Mouse (Mus musculus) regulatory T cell (primary cell): ENCODE data around the gene Rrnad1.

Experiments used
- in situ Hi-C: fragments of 300-600 bp; cut with MboI, MseI; formaldehyde crosslinking; loops from one replicate; pipeline ENCODE4 v1.15.1; 2025; ENCODE audit warnings: high pct_unique_total_duplicates

Rrnad1 gene

DNA sequence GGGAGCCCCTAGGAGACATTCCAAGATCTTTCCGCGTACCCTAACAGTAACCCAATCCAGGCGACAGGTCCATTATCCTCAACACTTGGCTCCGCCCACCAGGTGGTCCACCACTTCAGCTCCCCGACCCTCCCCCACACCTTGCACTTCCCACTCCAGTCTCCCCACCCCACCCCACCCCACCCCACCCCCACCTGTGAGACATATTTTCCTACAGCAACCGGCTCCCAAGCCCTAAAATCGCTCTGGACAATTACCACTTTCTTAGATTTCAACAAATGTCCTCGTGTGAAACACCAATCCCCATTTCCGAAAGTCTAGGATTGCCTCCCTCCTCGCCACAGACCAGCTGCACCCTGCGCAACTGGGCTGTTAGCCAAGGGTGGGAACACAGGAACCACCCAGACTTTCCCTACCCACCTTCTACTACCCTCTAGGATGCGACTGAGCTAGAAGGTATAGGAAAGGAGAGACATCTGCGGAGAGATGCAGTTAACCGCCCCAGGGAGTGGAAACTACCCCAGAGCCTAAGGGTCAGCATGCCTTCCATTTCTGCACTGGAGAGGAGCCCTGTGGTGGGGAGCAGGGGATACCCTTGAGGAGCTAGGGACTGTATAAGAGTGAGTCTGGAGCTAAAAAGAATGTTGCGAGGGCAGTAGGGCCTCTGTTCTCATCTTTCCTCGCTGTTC, 18.9 kb upstream of the Rrnad1 start:
- in situ Hi-C loops, result no loop called here

DNA sequence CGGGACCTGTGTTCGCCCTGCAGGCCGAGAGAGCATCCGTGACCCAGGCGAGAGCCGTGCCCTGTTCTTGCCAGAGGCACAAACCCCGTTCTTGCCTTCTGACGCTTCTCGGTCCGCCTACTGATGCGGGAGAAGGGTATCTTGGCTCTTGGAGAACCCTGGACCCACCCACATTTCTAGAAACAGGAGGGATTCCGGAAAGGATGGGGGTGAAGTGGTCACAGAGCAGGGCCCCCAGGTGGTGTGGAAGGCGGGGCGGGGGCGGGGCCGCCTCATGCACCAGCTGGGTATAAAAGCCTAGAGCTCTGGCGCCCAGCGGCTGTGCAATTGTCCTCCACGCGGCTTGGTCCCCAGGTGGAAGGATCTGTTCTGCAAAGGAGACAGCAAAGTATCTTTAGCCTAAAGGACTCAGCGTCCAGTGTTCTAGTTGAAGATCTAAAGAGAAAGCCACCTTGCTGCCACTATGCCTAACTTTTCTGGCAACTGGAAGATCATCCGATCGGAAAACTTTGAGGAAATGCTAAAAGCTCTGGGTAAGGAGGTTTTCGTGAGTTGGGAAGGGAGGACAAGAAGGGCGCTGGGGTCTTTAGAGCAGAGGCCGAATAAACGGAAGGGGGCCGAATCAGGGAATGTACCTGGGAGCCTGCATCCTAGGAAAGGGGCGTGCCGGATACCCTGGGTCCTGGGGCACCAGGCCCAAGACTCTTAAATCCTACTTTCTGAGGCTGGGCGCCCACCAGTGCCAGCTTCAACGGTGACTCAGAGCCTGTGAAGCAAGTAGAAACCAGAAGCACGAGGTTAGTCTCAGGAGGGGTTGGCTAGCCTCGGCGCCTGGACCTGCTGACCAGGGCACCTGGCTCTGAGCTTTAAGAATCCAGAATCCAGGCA, 18.1 kb upstream of the Rrnad1 start, which contains the start of gene Crabp2:
Gene Crabp2 (plus strand): TSS at position 289 of the 888 bp plus-strand sequence.
- in situ Hi-C loops, result no loop called here

DNA sequence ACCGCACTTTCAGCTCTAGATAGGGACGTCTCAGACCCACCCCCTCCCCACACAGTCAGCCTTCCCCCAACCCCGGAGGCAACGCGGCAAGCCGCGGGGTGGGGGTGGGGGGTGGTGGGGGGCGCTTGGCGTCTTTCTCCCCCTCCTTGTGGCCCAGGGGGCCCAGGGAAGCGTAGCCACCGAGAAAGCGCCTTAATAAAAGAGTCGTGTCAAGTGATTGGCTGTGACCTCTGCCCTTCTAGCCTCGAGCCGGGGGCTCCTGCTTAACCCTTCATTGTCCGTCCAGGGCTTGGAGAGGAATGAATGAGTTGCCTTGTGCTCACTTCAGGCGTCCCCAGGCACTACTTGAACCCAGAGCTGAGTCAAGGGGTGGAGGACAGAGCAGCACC, 17.3 kb upstream of the Rrnad1 start:
- in situ Hi-C loops, result no loop called here

DNA sequence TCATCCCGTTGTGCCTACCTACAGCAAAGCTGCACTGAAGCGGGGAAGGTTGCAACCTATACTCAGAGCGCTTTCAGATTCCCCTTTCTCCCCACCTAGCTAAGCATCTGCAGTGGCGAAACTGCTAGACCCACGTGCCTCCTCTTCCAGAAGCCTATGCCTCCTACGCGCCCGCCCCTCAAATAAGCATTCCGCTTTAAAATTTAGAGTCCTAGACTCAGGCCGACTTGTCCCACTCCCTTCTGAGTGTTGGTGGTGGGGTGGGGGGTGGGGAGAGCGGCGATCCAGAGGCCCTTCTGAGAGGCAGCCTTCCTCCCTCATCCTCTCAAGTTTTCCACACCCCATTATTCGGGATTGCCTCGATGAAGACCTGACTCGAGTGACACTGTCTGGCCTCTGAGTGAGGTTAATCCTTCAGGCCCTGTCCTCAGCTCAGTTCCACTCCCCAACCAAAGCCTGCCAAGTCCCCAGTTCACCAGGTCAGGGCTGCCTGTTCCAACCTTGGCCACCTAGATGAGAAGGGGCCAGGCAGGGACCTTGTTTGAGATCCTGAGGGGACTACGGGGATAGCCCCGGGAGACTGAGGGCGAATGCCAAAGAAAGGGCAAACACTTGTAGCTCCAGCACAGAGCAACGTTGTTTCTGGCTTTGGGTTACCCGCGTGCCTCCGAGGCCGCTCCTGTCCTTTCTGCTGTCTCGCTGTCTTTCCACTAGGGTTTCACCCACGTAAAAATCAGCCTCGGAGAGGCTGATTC, 16.7 kb upstream of the Rrnad1 start:
- in situ Hi-C loops, result no loop called here

DNA sequence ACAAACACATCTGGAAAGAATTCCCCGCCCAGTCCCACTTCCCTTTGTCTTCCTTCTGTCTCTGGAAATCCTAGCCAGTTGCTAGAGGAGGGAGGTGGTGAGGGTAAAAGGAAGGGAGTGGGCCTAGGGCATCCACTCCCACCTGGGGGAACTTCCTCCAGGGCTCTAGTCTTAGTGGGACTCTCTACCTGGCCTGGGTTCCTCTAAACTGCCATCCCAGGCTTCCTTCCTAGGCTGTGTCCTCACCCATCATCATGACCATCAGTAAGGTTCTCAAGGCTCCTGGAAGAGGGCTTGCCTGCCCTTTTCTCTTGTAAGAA, 16.0 kb upstream of the Rrnad1 start:
- in situ Hi-C loops, result no loop called here

DNA sequence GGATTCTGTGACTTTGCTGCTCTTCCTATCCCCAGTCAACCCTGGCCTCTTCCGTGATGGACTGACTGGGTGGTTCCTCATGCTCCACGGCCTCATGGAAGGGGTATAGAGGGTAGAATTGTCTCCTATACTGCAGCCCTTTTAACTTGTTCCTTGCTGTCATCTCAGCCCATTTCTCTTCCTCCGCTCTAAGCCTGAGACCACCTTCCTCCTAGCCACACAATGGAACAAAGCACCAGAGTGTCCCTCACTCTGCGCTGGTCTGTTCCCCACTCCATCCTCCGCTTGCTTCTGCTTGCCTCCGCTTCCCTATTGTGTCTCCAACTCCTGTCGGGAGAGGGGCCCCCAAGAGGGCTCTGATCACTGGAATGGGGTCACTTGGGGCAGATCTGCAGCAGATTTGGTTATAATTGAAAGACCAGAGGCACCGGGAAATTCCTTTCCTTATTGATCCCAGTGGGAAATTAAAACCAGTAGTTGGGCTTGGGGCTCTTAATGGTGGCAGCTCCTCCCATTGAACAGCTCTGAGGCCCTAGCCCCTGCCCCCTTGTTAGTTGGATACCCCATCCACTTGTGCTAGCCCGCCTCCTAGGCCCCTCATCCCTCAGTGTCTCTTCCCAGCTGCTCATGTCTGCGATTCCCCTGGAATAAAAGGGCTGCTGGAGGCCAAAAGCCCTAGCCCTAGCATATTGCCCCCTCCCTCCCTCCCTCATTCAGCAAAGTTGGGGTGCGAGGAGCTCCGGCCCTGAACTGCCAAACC, 15.4 kb upstream of the Rrnad1 start:
- in situ Hi-C loops, result no loop called here

DNA sequence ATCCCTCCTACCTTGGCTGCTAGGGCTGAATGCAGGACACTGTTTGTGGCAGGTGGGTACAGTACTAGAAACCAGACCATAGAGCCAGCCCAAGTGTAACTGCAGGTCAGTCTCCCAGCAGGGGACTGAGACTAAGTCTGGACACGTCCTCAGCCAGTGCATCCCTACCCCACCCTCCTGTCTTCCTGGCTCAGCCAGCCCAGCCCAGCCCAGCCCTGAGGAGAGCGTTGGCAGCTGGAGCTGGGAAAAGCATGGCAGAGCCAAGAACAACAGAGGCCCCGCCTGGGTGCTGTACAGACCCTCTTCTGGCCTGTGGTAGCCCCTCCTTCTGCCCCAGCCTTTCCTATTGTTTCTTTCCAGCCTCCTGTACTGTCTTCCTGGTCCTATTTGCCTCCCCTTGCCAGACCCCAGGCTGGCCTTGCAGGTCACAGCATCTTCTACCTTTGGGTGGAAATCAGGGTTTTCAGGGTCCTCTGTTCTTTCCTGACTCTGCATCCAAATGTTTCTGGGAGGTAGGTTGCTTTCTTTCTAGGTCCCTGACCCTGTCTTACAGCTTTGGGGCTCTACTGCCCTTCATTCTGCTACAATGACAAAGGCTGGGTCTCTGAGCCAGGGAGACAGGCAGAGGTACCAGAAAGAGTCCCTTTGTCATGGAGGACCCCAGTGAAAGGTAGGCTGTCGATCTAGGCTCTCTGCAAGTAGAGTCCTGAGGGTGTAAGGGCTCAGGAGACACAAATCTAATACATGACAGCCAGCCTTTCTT, 14.5 kb upstream of the Rrnad1 start:
- in situ Hi-C loops, result no loop called here

DNA sequence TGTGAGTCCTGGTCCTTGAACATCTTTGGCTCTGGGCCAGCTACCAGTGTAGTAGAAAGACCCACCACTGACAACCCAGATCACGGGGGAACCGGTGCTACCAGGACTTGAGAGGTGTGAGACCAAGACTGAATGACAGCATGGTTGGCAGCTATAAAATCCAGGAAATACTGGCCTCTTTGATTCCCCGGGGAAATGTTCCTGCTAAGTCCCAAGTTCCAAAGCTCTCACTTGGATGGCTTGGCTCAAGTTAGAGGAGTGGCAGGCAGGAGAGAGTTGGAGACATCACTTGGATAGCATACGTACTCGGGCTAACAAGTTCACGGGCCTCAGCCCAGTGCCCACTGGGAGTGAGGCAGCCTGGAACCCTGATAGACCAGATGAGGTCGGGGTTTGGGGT, 13.1 kb upstream of the Rrnad1 start:
- in situ Hi-C loops, result no loop called here

DNA sequence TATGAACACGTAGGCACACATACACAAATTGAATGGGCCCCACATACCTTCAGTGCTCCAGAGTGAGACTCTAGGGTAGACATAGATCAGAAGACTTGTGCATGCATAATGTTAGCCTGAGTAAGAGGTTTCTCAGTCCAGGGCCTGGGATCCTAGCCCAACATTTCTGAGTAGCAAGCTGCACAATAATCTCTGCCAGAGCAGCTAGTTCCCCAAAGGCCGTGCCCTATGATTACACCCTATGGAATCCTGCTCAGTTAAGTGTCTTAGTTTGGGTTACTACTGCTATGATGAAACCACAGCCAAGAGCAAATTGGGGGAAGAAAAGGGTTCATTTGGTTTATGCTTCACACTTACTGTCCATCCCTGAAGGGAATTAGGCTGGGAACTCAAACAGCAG, 12.0 kb upstream of the Rrnad1 start:
- in situ Hi-C loops, result no loop called here

DNA sequence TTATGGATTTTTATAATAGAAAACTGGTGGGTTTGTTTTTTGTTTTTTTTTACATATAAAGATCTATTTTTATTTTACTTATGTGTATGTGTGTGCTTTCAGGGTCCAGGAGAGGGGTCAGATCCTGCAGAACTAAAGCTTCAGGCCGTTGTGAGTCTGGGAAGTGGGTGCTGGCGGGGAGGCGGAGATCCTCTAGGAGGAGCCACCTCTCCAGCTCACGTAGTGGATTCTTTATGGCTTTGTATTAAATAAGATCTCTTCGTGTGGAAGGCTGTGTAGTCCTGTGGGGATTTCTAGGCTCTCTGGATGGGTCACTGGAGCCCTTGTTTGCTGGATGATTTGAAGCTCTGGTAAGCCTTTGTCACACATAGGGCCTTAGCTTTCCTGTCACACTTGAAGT, 10.1 kb upstream of the Rrnad1 start:
- in situ Hi-C loops, result no loop called here

DNA sequence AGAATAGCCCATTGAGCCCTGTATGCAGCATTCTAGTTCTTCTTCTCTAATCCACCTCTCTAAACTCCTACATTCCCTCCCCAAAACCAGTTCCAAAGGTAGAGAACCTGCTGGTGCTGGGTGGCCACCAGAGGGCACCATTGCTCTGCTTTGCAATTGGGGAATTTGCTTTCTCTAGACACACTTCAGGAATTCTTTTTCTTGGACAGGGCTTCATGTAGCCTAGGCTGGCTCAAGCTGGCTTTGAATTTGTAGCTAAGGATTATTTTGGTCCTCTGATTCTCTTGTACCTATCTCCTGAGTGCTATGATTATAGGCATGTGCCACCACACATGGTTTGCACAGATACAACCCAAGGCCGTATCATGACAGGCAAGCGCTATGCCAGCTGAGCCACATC, 5.3 kb upstream of the Rrnad1 start:
- in situ Hi-C loops, result no loop called here

DNA sequence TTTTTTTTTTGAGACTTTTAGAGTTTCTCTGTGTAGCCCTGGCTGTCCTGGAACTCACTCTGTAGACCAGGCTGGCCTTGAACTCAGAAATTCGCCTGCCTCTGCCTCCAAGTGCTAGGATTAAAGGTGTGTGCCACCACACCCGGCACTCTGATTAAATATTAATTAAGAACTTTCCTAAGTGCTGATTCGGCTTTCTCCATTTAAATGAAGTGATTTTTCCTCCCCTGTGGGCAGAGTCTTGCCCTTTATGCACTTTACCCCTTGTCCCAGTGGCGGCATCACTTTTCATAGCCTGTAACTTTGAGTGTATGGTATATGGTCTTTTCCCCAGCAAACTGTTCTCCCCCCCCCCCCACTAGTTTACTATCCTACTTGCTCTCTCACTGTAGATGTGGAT, 4.7 kb upstream of the Rrnad1 start:
- in situ Hi-C loops, result no loop called here

DNA sequence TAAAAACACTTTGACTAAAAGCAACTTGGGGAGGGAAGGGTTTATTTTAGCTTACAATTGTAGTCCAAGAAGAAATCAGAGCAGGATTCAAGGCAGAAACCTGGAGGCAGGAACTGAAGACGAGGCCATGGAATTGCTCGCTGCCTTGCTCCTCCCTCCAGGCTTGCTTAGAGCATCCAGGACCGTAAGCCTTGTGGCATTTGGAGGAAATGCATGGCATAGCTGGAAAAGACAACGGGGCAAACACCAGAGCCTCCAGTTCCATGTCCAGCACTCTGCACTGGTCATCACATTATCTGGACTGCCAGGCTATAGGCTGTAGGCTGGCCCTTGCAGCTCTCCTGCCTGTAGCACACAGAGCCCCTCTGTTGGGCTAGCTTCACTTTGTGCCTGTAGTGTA, 4.0 kb upstream of the Rrnad1 start:
- in situ Hi-C loops, result no loop called here

DNA sequence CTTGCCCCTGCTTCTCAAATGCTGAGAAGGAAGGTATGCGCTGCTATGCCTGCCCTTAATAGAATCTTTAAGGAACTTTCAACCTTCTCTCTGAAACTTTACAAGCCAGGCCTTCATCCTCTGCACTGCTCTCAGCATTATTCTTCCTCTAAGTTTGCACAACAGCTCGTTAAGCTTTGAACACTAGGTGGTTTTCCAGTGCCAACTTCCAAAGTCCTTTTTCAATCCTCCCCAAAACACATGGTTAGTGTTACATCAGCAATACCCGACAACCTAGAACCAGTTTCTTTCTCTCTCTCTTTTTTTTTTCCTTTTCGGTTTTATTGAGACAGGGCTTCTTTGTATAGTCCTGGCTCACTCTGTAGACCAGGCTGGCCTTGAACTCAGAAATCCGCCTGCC, 3.5 kb upstream of the Rrnad1 start:
- in situ Hi-C loops, result no loop called here

DNA sequence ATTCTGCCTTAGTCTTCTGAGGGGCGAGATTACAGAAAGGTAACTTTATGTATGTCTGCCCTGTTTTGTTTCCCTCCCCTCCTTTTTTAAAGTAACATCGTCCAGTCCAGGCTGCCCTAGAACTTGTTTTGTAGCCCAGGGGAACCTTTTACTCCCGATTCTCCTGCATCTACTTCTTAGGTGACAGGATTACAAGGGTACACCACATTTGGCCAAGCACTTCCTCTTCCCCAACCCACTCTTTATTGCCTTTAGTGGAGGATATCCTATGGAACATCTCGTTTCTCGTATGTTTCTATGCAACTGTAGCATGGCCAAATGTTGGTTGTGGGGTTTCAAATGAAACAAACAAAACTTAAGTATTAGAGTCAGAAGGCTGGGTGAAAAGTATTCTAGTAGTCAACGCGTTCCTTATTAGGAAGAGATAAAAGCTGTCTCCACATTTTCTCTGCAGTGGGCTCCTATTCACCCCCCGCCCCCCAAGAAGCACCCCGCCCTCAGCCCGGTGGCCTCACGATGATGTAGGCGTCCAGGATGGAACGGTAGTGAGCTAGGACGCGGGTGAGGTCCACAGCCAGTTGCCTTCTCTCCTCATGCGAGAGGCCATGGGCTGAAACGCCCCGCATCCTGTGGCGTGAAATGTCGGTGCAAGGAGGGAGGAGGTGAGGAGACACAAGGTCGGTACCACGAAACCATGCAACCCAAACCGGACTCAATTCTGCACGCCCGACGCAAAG, 1.0 kb downstream of the Rrnad1 start:
- in situ Hi-C loops, result no loop called here

DNA sequence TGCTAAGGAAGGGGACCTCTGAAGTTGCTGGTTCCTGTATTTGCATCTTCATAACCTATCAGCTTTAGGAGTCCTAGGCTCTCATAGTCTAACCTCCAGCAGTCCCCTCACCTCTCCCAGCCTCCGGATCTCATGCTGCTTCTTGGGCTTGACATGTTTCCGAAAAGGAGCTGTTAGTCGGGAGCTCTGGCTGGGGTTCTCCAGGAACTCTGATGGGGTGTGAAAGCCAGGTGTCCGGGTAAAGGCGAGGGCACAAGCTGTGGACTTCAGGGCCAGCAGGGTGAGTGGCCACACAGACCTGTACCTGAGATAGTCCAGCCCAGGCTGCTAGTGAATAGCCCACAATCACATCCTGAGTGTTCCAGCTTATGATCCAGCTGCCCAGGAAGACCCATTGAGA, 3.1 kb downstream of the Rrnad1 start:
- in situ Hi-C loops, result no loop called here

DNA sequence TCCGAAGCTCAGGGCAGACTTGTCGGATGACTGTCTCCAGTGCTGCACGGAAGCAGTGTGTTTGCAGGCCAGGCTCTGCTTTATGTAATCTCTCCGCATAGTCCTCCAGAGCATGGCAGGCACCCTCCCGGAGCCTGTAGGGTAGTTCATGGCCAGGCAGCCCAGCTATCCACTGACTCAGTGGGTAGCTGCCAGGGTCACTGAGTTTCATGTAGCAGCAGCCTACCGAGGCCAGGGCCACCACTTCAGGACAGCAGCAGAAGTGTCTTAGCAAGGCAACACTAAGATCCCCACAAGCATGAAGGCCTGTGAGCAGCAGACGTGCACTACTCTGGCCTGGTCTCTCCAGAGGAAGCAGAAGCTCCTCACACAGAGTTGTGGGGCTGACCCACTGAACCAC, 5.5 kb downstream of the Rrnad1 start:
- in situ Hi-C loops, result no loop called here

DNA sequence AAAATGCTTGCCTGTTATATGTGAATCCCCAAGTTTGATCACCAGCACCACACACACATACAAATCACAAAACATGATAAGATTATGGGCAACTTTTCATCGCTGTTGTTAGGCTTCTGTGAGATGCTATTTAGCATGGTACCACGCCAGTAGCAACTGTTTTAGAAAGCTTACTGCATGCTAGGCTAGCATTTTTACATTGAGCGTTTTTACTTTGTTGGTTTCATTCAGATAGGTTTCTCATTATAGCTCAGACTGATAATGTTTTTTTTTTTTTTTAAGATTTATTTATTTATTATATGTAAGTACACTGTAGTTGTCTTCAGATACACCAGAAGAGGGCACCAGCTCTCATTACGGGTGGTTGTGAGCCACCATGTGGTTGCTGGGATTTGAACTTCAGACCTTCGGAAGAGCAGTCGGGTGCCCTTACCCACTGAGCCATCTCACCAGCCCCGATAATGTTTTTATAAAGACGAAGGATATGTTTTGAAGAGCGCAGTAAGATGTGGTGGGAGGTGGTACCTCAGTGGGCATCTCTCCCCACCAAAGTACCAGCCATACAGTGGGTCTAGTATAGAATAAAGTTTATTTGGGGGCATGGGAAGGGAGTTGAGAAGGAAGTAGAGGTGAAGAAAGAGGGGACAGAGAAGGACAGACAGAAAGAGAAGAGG, 10.1 kb downstream of the Rrnad1 start:
- in situ Hi-C loops, result no loop called here

DNA sequence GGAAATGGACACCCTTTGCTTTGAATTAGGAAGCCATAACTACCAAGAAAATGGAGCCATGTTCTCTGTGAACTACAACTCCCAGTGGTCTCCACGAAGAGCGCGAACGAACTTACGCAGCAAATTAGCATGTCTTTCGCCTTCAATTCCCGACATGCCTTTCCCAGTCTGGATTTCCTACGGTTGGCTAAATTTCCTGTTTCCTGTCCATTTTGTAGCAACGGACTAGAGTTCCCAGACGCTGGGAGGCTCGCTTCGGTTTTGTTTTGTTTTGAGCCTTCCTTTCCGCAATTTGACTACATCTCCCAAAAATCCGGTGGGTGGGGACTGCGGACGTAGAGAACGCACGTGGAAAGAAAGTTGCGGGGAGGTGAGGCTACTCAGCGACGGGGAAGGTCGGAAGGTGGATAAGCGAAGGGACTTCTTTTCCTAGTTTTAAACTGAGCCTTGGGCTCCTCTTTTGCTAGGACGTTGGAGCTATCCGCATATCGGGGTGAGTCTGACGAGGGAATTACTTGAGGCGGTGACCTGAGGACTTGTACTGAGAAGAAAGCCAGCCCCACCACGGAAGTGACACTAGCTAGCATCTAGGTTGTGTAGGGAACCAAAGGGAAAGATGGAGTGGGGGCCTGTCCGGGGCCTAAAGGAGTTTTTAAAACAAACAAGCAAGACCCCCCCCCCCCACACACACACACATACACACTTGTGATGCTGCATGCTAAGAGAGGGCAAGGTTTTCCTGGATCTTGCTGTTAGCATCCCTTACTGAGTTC, 11.0 kb downstream of the Rrnad1 start, which contains the start of gene Mrpl24:
Gene Mrpl24 (plus strand): TSS at position 171 of the 773 bp plus-strand sequence.
- in situ Hi-C loops, result no loop called here
